17 mouse cellular contexts compared by ENCODE assay signal in the genomic region with DNA sequence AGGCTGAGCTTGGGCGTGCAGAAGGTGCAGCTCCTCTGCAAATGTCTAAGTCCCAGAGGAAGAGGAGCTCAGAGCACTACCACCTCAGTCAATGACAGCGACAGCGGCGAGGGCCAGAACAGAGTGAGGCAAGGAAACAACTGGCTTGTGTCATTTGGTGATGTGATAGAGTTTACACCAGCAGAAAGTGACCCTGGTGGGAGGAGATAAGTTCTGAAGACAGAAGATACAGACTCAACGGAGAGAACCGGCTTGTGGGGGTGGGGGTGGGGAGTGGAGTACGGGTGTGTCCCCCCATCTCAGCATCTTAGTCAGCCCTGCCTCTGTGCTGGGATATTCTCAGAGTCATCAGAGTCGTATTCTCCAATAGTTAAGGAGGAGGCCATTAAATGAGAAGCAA. TPM values are rescaled to one million over a fixed set of nuclear protein-coding genes. Genes with fewer than 3 reads are reported as not detected.
A peak's percentile ranks its signal among the peaks of the same experiment; 100 is the strongest.
DNase-seq lines count a peak whose midpoint lies in the region; ATAC-seq lines count a peak whose summit lies in the region.
"Had no signal": no experiment of that assay in that cellular context is flagged by ENCODE, and none has a peak within 500 bp of the region (broad histone marks: within the 10 kb centered on the region; RNA-seq: fewer than 3 reads in every experiment).

No protein-coding gene starts in this region.

- no peak overlapping the region for H3K4me2 ChIP-seq in heart, embryonic 12.5 days
- peak overlapping the region; percentile 33; the same call in 1 of the 2 replicates for H3K4me2 ChIP-seq in liver, embryonic 11.5 days
- H3K4me2 ChIP-seq: embryonic facial prominence, embryonic 13.5 days; limb, embryonic 15.5 days; midbrain, embryonic 12.5 days had no signal

- H3K4me3 ChIP-seq in heart, embryonic 12.5 days: no peak overlapping the region
- no peak overlapping the region for H3K4me3 ChIP-seq in liver, embryonic 11.5 days (ENCODE audit: low read depth, low read length)
- H3K4me3 ChIP-seq: embryonic facial prominence, embryonic 13.5 days; limb, embryonic 15.5 days; midbrain, embryonic 12.5 days had no signal

- H3K27me3 ChIP-seq in heart, embryonic 12.5 days (replicated peaks): peaks cover 11% of the 10 kb centered on the region
- no peaks in the 10 kb centered on the region; the same call in 1 of the 2 replicates for H3K27me3 ChIP-seq in liver, embryonic 11.5 days (replicated peaks; ENCODE audit: control insufficient read depth, insufficient read depth, low read length)
- H3K27me3 ChIP-seq: embryonic facial prominence, embryonic 13.5 days; limb, embryonic 15.5 days; midbrain, embryonic 12.5 days had no signal

- no peaks in the 10 kb centered on the region for H3K9me3 ChIP-seq in heart, embryonic 12.5 days (replicated peaks)
- H3K9me3 ChIP-seq in liver, embryonic 11.5 days (ENCODE audit: control insufficient read depth, low read length): no peaks in the 10 kb centered on the region
- H3K9me3 ChIP-seq: embryonic facial prominence, embryonic 13.5 days; limb, embryonic 15.5 days; midbrain, embryonic 12.5 days had no signal

- H3K9ac ChIP-seq in heart, embryonic 12.5 days: no peak overlapping the region
- no peak overlapping the region for H3K9ac ChIP-seq in liver, embryonic 11.5 days (ENCODE audit: low read depth, low read length)
- H3K9ac ChIP-seq: embryonic facial prominence, embryonic 13.5 days; limb, embryonic 15.5 days; midbrain, embryonic 12.5 days had no signal

- H3K4me1 ChIP-seq in heart, embryonic 12.5 days (replicated peaks): peaks cover 34% of the 10 kb centered on the region
- peaks cover 11% of the 10 kb centered on the region for H3K4me1 ChIP-seq in liver, embryonic 11.5 days (replicated peaks; ENCODE audit: control insufficient read depth, insufficient read depth, low read length)

- peak; percentile 51; the same call in 1 of the 2 replicates for ATAC-seq in heart, embryonic 12.5 days (ENCODE audit: insufficient number of reproducible peaks, low FRiP score)
- peak; percentile 94 for ATAC-seq in liver, embryonic 11.5 days (replicated peaks; ENCODE audit: low FRiP score)
- ATAC-seq in megakaryocyte progenitor cell, adult 5-6 weeks (replicated peaks; ENCODE audit: poor library complexity): peak; percentile 90
- ATAC-seq: hindbrain, postnatal 0 days had no signal

- H3K36me3 ChIP-seq in heart, embryonic 12.5 days: no peaks in the 10 kb centered on the region
- no peaks in the 10 kb centered on the region for H3K36me3 ChIP-seq in liver, embryonic 11.5 days (ENCODE audit: control insufficient read depth, insufficient read depth, low read length)
- H3K36me3 ChIP-seq: embryonic facial prominence, embryonic 13.5 days; limb, embryonic 15.5 days; midbrain, embryonic 12.5 days had no signal

- no peak for DNase-seq in heart, postnatal 4 days
- DNase-seq in c-Kit-positive CD71-negative TER-119-negative erythroid progenitor cells, embryonic 14.5 days (ENCODE audit: low read depth): peak; percentile 30
- no peak for DNase-seq in liver, embryonic 11.5 days (ENCODE audit: low spot score)
- DNase-seq in B cell, adult 2 months: no peak
- no peak for DNase-seq in layer of hippocampus, postnatal 10 days (ENCODE audit: low spot score in 2 of 2)
- DNase-seq: cerebellum, adult 9-10 months; gastrocnemius, postnatal 10 days; heart, postnatal 36 days; kidney, adult 18-20 months; kidney, postnatal 14 days; right cerebral cortex, postnatal 25 days had no signal

- H3K27ac ChIP-seq in heart, embryonic 12.5 days (ENCODE audit: poor library complexity, severe bottlenecking): no peak overlapping the region
- peak overlapping the region; percentile 73; the same call in 1 of the 2 replicates for H3K27ac ChIP-seq in liver, embryonic 11.5 days (ENCODE audit: low read depth, low read length)
- H3K27ac ChIP-seq: hindbrain, postnatal 0 days; limb, embryonic 15.5 days; midbrain, embryonic 12.5 days had no signal

- WGBS in heart, embryonic 12.5 days: 33% methylated on average over 8 of the region's 8 CpGs
- WGBS in liver, embryonic 11.5 days: 32% methylated on average over 8 of the region's 8 CpGs

RNA-seq across cellular contexts. Expression of a gene that starts 56.1 kb away (rescaled TPM):
- polyA plus RNA-seq in heart, embryonic 12.5 days (2016; fragmentation: Nextera tagmentation; extraction: Ambion mirVana): 5.6 TPM in 2 replicates
- 10 to 100 TPM; 10.8 to 11.1 TPM for total RNA-seq in heart, postnatal 4 days (2021)
- polyA plus RNA-seq in liver, embryonic 11.5 days (2014; fragmentation: Nextera tagmentation; extraction: Ambion mirVana): 11.0 and 13.7 TPM in 2 replicates
- total RNA-seq in megakaryocyte progenitor cell, adult 5-6 weeks (2015): 25.5 and 29.6 TPM in 2 replicates
- 23.9 and 24.2 TPM in 2 replicates for total RNA-seq in megakaryocyte progenitor cell, adult 5-6 weeks (2017)
- total RNA-seq in layer of hippocampus, postnatal 10 days (2021): 10 to 100 TPM; 11.9 to 12.0 TPM

RNA-seq across cellular contexts. Expression of a gene that starts 56.2 kb away (rescaled TPM):
- 31.2 and 32.2 TPM in 2 replicates for polyA plus RNA-seq in heart, embryonic 12.5 days (2016; fragmentation: Nextera tagmentation; extraction: Ambion mirVana)
- 10 to 100 TPM; 27.5 to 29.9 TPM for total RNA-seq in heart, postnatal 4 days (2021)
- 62.5 and 67.4 TPM in 2 replicates for polyA plus RNA-seq in liver, embryonic 11.5 days (2014; fragmentation: Nextera tagmentation; extraction: Ambion mirVana)
- total RNA-seq in megakaryocyte progenitor cell, adult 5-6 weeks (2015): 30.5 and 32.8 TPM in 2 replicates
- 32.8 and 34.4 TPM in 2 replicates for total RNA-seq in megakaryocyte progenitor cell, adult 5-6 weeks (2017)
- 10 to 100 TPM; 23.3 to 23.4 TPM for total RNA-seq in layer of hippocampus, postnatal 10 days (2021)
